Mouse (Mus musculus) brain, adult 2 months (tissue): ENCODE measurements around the gene Ctxn2.
A peak's percentile ranks its signal among the peaks of the same experiment; 100 is the strongest.

Source experiments
- DNase-seq: peaks from one replicate; pipeline ENCODE4 v3.0.0; 2011; ENCODE audit warnings: low read depth, low spot score

Ctxn2 gene

DNA sequence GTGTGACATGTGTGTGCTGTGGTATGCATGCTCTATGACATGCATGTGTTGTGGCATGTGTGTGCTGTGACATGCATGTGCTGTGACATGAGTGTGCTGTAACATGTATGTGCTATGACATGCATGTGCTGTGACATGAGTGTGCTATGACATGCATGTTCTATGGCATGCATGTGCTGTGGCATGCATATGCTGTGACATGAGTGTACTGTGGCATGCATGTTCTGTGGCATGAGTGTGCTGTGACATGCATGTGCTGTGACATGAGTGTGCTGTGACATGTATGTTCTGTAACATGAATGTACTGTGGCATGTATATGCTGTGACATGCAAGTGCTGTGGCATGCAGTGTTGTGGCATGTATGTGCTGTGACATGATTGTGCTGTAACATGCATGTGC, 56.4 kb downstream of the Ctxn2 start:
- no peak for DNase-seq

DNA sequence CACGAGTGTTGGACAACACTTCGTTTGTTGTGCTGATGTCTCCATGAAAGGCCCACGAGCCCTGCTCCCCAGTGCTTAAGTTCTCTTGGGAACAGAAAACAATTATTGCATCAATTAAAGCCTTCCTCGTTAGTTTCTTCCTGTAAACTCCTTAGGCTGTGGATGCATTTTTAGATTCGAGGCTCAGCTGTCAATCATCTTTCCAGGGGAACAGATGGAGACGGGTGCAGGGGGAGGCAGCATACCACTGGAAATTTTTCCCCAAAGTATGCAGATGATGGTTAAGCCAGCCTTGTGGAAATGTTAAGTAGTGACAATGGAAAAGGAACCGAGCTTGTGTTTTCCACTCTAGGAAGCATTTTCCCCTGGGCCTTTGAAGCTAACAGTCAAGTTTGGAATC, 60.3 kb downstream of the Ctxn2 start:
- peak; percentile 39 for DNase-seq
